Mouse (Mus musculus) heart, embryonic 11.5 days (tissue): ENCODE data around the gene Lif. TPM values are rescaled to one million over a fixed set of nuclear protein-coding genes. Genes with fewer than 3 reads are reported as not detected.

ENCODE experiments used
- ATAC-seq: fragments of 200-750 bp; cut with Nextera tagmentation; replicated peaks from 2 replicates; pipeline ENCODE4 v1.8.0; 2017; ENCODE audit warnings: moderate library complexity; ENCODE audit not compliant: insufficient number of reproducible peaks, low FRiP score, low TSS enrichment
- H3K27ac ChIP-seq: fragments of 300-500 bp; sonication (generic); 2 replicates; pipeline ENCODE4 v1.5.1; 2014; ENCODE audit warnings: mild to moderate bottlenecking, low read depth, low read length
- H3K27me3 ChIP-seq: fragments of 300-500 bp; sonication (generic); 2 replicates; pipeline ENCODE4 v1.6.1; 2014; ENCODE audit warnings: mild to moderate bottlenecking, low read length, mixed read lengths; ENCODE audit not compliant: control insufficient read depth, insufficient read depth
- H3K36me3 ChIP-seq: fragments of 300-500 bp; sonication (generic); 2 replicates; pipeline ENCODE4 v1.6.1; 2014; ENCODE audit warnings: mild to moderate bottlenecking, low read length, moderate library complexity, mixed read lengths; ENCODE audit not compliant: control insufficient read depth, insufficient read depth
- H3K4me1 ChIP-seq: fragments of 300-500 bp; sonication (generic); 2 replicates; pipeline ENCODE4 v1.6.1; 2014; ENCODE audit warnings: low read length; ENCODE audit not compliant: control insufficient read depth, insufficient read depth
- H3K4me2 ChIP-seq: fragments of 300-500 bp; sonication (generic); 2 replicates; pipeline ENCODE4 v1.6.1; 2014; ENCODE audit warnings: mild to moderate bottlenecking, moderate library complexity
- H3K4me3 ChIP-seq: fragments of 300-500 bp; sonication (generic); 2 replicates; pipeline ENCODE4 v1.5.1; 2014; ENCODE audit warnings: low read depth, low read length
- H3K9ac ChIP-seq: fragments of 300-500 bp; sonication (generic); 2 replicates; pipeline ENCODE4 v1.6.1; 2014; ENCODE audit warnings: mild to moderate bottlenecking, low read depth, low read length, moderate library complexity
- H3K9me3 ChIP-seq: fragments of 300-500 bp; sonication (generic); replicated peaks from 2 replicates; pipeline ENCODE4 v1.6.1; 2016; ENCODE audit warnings: low read length; ENCODE audit not compliant: control insufficient read depth
- WGBS: fragments of 180-500 bp; shearing (Covaris S2); extraction: QIAGEN DNeasy Blood & Tissue Kit; methylation state at CpG from one replicate; pipeline ENCODE4 v1.1.7; 2014; ENCODE audit not compliant: insufficient replicate concordance; 5-methylcytosine and 5-hydroxymethylcytosine counted together
- polyA plus RNA-seq: library from polyadenylated mRNA; unstranded; fragments of >200 nt; fragmentation: Nextera tagmentation; extraction: Ambion mirVana; gene quantifications from 2 replicates; pipeline ENCODE4 v1.2.1, GENCODE M21; 2014

Lif gene
- polyA plus RNA-seq, 1 experiment from 2014 or later = 0.06 TPM

DNA sequence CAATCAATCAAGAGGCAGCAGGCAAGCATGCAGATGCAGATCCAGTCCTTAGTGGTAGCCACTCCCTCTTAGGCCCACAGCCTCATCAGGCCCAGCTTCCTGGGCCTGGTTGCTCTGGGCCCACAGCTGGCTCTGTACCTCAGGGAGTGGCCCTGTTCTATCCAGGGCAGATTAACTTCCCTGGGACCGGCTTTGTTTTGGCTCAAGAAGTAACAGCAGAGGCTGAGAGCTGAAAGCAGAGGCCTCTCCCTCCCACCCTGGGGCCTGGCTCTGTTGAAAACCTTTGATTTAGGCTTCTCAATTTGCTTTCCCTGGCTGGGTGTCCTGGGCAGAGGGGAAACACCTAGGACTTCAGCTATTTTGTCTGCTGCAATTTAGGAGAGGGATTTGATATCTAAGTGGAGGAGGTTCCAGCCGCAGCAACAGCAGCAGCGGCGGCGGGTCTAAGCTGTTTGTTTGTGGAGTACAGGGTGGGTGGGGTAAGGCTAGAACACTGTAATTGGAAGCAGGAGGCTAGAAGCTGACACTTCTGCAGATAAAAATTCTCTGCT, 45.1 kb downstream of the Lif start:
- Histone ChIP-seq H3K27me3 (no peaks in the 10 kb centered on the region), H3K4me3 (no peak overlapping the region), H3K36me3 (no peaks in the 10 kb centered on the region), H3K27ac (peak overlapping the region; percentile 37; the same call in 1 of the 2 replicates), H3K9ac (0 out of 2 replicates have a peak overlapping the region, but pooled peaks have one; percentile 50), H3K4me2 (no peak overlapping the region), H3K4me1 (peaks cover 27% of the 10 kb centered on the region), H3K9me3 (no peaks in the 10 kb centered on the region)
- WGBS = 22% methylated on average over 5 of the region's 5 CpGs
- ATAC-seq = no peak

DNA sequence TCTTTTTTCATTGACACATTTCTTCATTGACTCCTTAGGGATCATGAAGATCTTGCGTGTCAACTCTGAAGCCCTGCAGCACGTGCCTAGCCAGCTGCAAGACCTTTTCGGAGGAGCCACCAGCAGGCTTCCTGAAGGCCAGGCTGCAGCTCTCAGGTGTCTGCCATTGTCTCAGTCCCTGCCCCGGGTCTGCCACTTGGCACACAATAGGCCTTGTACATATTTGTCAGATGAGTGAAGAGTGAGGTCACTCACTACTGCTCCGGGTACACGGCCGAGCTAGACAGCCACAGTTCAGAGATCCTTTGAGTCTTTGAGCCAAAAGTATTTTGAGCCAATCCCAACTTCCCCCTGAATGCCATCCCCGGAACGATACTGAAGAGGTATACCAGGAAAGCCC, 45.7 kb downstream of the Lif start:
- Histone ChIP-seq H3K36me3 (no peaks in the 10 kb centered on the region), H3K4me1 (peaks cover 24% of the 10 kb centered on the region), H3K27ac (no peak overlapping the region), H3K27me3 (peaks cover 4% of the 10 kb centered on the region; the same call in 1 of the 2 replicates), H3K9ac (0 out of 2 replicates have a peak overlapping the region, but pooled peaks have one; percentile 17), H3K4me2 (no peak overlapping the region), H3K9me3 (no peaks in the 10 kb centered on the region), H3K4me3 (no peak overlapping the region)
- no peak for ATAC-seq
- WGBS = 44% methylated on average over 9 of the region's 9 CpGs

GRCm38 (mm10) chr11:4304203-4304602, 46.8 kb downstream of the Lif start:
- no peak overlapping the region for H3K4me2 ChIP-seq
- no peaks in the 10 kb centered on the region for H3K9me3 ChIP-seq
- no peak overlapping the region for H3K27ac ChIP-seq
- no peaks in the 10 kb centered on the region for H3K36me3 ChIP-seq
- no peak overlapping the region for H3K4me3 ChIP-seq
- H3K9ac ChIP-seq = no peak overlapping the region
- 78% methylated on average over 4 of the region's 4 CpGs for WGBS
- peaks cover 26% of the 10 kb centered on the region for H3K4me1 ChIP-seq
- no peak for ATAC-seq
- H3K27me3 ChIP-seq = peaks cover 4% of the 10 kb centered on the region; the same call in 1 of the 2 replicates

DNA sequence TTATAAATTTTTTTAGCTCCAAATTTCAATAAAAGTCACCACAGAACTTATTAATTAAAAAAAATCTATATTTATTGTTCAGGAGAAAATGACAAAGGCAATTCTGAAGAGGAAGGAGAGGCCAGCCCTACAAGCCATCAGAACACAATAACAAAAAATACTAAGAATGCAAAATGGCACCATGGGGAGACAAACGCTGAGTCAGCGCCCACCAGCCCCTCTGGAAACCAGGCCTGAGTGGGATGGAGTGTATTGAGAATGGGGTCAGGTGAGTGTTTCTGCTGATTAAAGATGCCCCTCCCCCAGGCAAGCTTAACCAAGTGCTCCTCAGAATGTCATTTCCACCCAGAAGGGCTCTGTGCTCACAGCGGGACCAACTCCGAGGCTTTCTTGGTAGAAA, 47.7 kb downstream of the Lif start:
- WGBS = 84% methylated on average over 4 of the region's 4 CpGs
- H3K27me3 ChIP-seq = peaks cover 4% of the 10 kb centered on the region; the same call in 1 of the 2 replicates
- H3K4me3 ChIP-seq = no peak overlapping the region
- H3K4me1 ChIP-seq = peaks cover 25% of the 10 kb centered on the region
- H3K9ac ChIP-seq = no peak overlapping the region
- ATAC-seq = no peak
- H3K4me2 ChIP-seq = no peak overlapping the region
- no peak overlapping the region for H3K27ac ChIP-seq
- no peaks in the 10 kb centered on the region for H3K9me3 ChIP-seq
- no peaks in the 10 kb centered on the region for H3K36me3 ChIP-seq

DNA sequence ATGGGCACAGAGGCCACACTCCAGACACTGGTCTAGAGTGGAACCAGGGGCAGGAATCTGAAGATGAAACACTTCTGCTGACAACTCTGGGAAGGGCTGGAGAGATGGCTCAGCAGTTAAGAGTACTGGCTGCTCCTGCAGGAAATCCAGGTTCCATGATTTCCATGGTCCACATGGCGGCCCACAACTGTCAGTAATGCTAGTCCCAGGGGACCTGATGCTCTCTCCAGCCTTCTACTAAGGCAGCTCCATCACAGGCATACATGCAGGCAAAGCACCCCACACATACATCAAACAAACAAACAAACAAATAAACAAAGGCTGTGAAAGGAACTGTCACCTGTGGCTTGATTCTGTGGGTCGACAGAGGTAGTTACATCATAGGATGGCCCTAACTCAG, 48.7 kb downstream of the Lif start:
- 75% methylated on average over 2 of the region's 2 CpGs for WGBS
- Histone ChIP-seq H3K27ac (no peak overlapping the region), H3K36me3 (no peaks in the 10 kb centered on the region), H3K9me3 (no peaks in the 10 kb centered on the region), H3K9ac (no peak overlapping the region), H3K4me2 (no peak overlapping the region), H3K27me3 (peaks cover 4% of the 10 kb centered on the region; the same call in 1 of the 2 replicates), H3K4me1 (peaks cover 25% of the 10 kb centered on the region), H3K4me3 (no peak overlapping the region)
- no peak for ATAC-seq

- no peak for ATAC-seq
- Histone ChIP-seq H3K9me3 (no peaks in the 10 kb centered on the region), H3K4me3 (no peak overlapping the region), H3K27me3 (peaks cover 8% of the 10 kb centered on the region; the same call in 1 of the 2 replicates), H3K27ac (no peak overlapping the region; the same call in 1 of the 2 replicates), H3K9ac (no peak overlapping the region), H3K4me1 (peaks cover 16% of the 10 kb centered on the region), H3K36me3 (no peaks in the 10 kb centered on the region), H3K4me2 (peak overlapping the region; percentile 52)
- 30% methylated on average over 6 of the region's 6 CpGs for WGBS
Measured at GRCm38 (mm10) chr11:4308060-4308513, 50.7 kb downstream of the Lif start.

DNA sequence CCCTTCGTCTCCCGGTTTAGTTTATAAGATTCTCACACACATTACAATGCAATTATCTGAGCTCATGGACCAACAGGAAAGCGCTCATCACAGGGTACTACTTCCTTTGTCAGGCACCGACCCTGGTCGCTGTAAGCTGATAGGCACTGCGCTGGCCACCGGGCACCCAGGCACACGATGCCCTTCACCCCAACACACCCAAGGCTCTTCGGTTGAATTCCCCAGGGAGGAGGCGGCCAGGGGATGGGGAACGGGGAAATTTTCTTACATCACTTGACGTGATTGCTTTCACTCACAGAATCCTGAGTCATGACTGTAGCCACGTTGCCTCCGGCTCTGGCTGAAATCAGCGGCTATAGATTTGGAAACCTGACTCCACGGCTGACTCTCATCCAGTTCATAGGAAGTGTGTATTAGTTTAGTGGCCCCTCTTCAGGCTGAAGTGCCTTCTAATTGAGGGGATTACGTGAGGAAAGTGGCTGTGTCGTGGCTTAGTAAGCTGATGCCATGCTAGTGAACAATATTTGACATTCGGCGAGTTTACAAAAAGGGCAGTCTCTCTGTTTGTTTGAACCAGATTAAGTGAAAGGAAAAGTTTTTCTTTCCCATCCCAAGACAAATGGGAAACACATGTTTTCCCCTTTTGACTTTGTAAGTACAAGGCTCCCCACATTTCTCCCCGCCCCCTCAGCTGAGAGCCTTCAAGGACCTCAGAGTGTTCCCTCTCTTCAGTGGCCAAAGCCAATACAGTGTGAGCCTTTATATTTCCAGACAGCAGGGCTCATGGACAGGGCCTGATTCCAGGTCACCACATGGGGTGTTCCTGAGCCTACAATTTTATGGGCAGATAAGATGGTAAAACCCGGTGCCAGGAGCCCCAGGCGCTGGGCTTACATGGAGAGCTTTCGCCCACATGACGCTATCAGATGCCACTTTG, 51.4 kb downstream of the Lif start:
- WGBS = 39% methylated on average over 25 of the region's 25 CpGs
- no peak for ATAC-seq
- H3K4me1 ChIP-seq = peaks cover 16% of the 10 kb centered on the region
- H3K9ac ChIP-seq = peak overlapping the region; percentile 43; the same call in 1 of the 2 replicates
- H3K36me3 ChIP-seq = no peaks in the 10 kb centered on the region
- H3K27ac ChIP-seq = peak overlapping the region; percentile 50; the same call in 1 of the 2 replicates
- peak overlapping the region; percentile 52 for H3K4me2 ChIP-seq
- peaks cover 8% of the 10 kb centered on the region; the same call in 1 of the 2 replicates for H3K27me3 ChIP-seq
- no peaks in the 10 kb centered on the region for H3K9me3 ChIP-seq
- no peak overlapping the region for H3K4me3 ChIP-seq

GRCm38 (mm10) chr11:4309613-4310012, 52.3 kb downstream of the Lif start:
- Histone ChIP-seq H3K27me3 (peaks cover 8% of the 10 kb centered on the region; the same call in 1 of the 2 replicates), H3K36me3 (no peaks in the 10 kb centered on the region), H3K4me3 (no peak overlapping the region), H3K4me2 (no peak overlapping the region), H3K9ac (no peak overlapping the region), H3K9me3 (no peaks in the 10 kb centered on the region), H3K27ac (no peak overlapping the region), H3K4me1 (peaks cover 21% of the 10 kb centered on the region)
- ATAC-seq = no peak
- WGBS = 69% methylated on average over 4 of the region's 4 CpGs
